ENCODE assay signal across 9 mouse cellular contexts in the genomic region with DNA sequence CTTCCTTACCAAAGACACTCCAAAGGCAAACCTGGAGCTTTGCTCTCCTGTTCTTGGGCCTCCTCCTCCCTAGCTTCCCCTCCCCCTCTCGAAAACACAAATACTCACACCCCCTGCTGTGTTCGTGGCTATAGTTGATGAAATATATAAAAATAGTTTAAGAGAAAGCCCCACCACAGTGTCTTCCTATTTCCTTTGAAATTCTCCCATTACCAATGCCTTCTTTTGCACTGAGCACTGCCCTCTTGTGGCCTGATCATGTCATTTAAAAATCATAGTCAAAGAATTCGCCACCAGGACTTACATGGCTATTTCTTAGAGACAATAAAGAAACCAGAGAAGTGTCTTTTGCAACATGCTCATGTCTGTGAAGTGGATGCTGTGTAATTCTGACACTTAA.
DNase-seq lines count a peak whose midpoint lies in the region; ATAC-seq and TF ChIP-seq lines count a peak whose summit lies in the region.
"Had no signal": no experiment of that assay in that cellular context is flagged by ENCODE, and none has a peak within 500 bp of the region (broad histone marks: within the 10 kb centered on the region; RNA-seq: fewer than 3 reads in every experiment).

No protein-coding gene starts in this region.

- WGBS in liver, adult 2 months, result 30% methylated on average over 3 of the region's 3 CpGs
- WGBS in liver, embryonic 12.5 days (ENCODE audit: insufficient replicate concordance), result 21% methylated on average over 3 of the region's 3 CpGs
- 18% methylated on average over 3 of the region's 3 CpGs for WGBS in cerebellum, adult 2 months
- WGBS in midbrain, embryonic 14.5 days, result 27% methylated on average over 3 of the region's 3 CpGs

- H3K27ac ChIP-seq in liver, adult 2 months (replicated peaks; ENCODE audit: insufficient read depth, low read depth, low read length), result no peak overlapping the region
- H3K27ac ChIP-seq in liver, embryonic 12.5 days, result no peak overlapping the region
- H3K27ac ChIP-seq in cerebellum, adult 2 months (ENCODE audit: insufficient read depth, low read length), result peak overlapping the region; percentile 71; the same call in 1 of the 2 replicates
- no peak overlapping the region for H3K27ac ChIP-seq in midbrain, embryonic 14.5 days (replicated peaks; ENCODE audit: low read depth, low read length)

- peaks cover 2% of the 10 kb centered on the region; the same call in 1 of the 2 replicates for H3K27me3 ChIP-seq in liver, adult 2 months (ENCODE audit: control insufficient read depth, insufficient read depth, low read length)
- no peaks in the 10 kb centered on the region for H3K27me3 ChIP-seq in liver, embryonic 12.5 days (replicated peaks)
- no peaks in the 10 kb centered on the region for H3K27me3 ChIP-seq in cerebellum, adult 2 months (ENCODE audit: control insufficient read depth, insufficient read depth, low read length)
- no peaks in the 10 kb centered on the region for H3K27me3 ChIP-seq in midbrain, embryonic 14.5 days (ENCODE audit: control insufficient read depth, insufficient read depth, low read length)

- H3K9ac ChIP-seq in liver, adult 2 months (ENCODE audit: low read depth, low read length), result no peak overlapping the region
- no peak overlapping the region for H3K9ac ChIP-seq in liver, embryonic 12.5 days
- no peak overlapping the region for H3K9ac ChIP-seq in midbrain, embryonic 14.5 days (replicated peaks; ENCODE audit: low read length)

- peak; percentile 67 to 79 for DNase-seq in cerebellum, adult 18-20 months
- no peak for DNase-seq in cerebellum, adult 11-12 months
- DNase-seq in liver, adult 2 months (ENCODE audit: extremely low read depth, low read depth, low spot score), result peak; percentile 12
- DNase-seq in cerebellum, adult 2 months, result peak; percentile 59 to 64
- peak; percentile 22 for DNase-seq in induced T-regulatory cell, adult 2 months (ENCODE audit: low read depth)
- DNase-seq in midbrain, embryonic 14.5 days, result peak; percentile 88
- no peak for DNase-seq in ovary, postnatal 10 days (ENCODE audit: low spot score)

- peaks cover 5% of the 10 kb centered on the region; the same call in 1 of the 2 replicates for H3K9me3 ChIP-seq in liver, embryonic 12.5 days (replicated peaks)
- no peaks in the 10 kb centered on the region for H3K9me3 ChIP-seq in midbrain, embryonic 14.5 days (ENCODE audit: control insufficient read depth, low read length)

- no peak overlapping the region for H3K4me3 ChIP-seq in liver, adult 2 months (ENCODE audit: insufficient read depth, low read depth, low read length)
- no peak overlapping the region for H3K4me3 ChIP-seq in liver, embryonic 12.5 days
- H3K4me3 ChIP-seq in cerebellum, adult 2 months (replicated peaks; ENCODE audit: insufficient read depth, low read depth, low read length), result no peak overlapping the region
- no peak overlapping the region for H3K4me3 ChIP-seq in midbrain, embryonic 14.5 days (replicated peaks; ENCODE audit: low read depth, low read length)
- H3K4me3 ChIP-seq: erythroblast, embryonic 14.5 days had no signal

- no peak for TF ChIP-seq CTCF in liver, adult 2 months (IDR thresholded peaks at IDR 0.05; ENCODE audit: low read depth, low read length)
- peak; percentile 40; the same call in 1 of the 2 replicates for TF ChIP-seq CTCF in cerebellum, adult 2 months (IDR thresholded peaks at IDR 0.05; ENCODE audit: borderline replicate concordance, insufficient read depth, low read depth, low read length)

- H3K4me2 ChIP-seq in liver, embryonic 12.5 days, result no peak overlapping the region
- H3K4me2 ChIP-seq in midbrain, embryonic 14.5 days (ENCODE audit: low read length), result no peak overlapping the region

- no peak for ATAC-seq in liver, embryonic 12.5 days
- no peak for ATAC-seq in midbrain, embryonic 14.5 days (ENCODE audit: low FRiP score, low TSS enrichment)

- H3K4me1 ChIP-seq in liver, adult 2 months (ENCODE audit: control insufficient read depth, insufficient read depth, low read length), result no peaks in the 10 kb centered on the region
- H3K4me1 ChIP-seq in liver, embryonic 12.5 days, result no peaks in the 10 kb centered on the region
- peaks cover 5% of the 10 kb centered on the region for H3K4me1 ChIP-seq in cerebellum, adult 2 months (ENCODE audit: control insufficient read depth, insufficient read depth, low read length)
- H3K4me1 ChIP-seq in midbrain, embryonic 14.5 days (ENCODE audit: control insufficient read depth, insufficient read depth, low read length), result no peaks in the 10 kb centered on the region

- no peaks in the 10 kb centered on the region for H3K79me2 ChIP-seq in liver, adult 2 months (ENCODE audit: control insufficient read depth, insufficient read depth, low read length)

- TF ChIP-seq POLR2A in liver, adult 2 months (IDR thresholded peaks at IDR 0.05; ENCODE audit: extremely low read depth, insufficient read depth, low read length), result no peak
- TF ChIP-seq POLR2A in cerebellum, adult 2 months (IDR thresholded peaks at IDR 0.05; ENCODE audit: borderline replicate concordance, insufficient read depth, low read length), result no peak

- no peaks in the 10 kb centered on the region for H3K36me3 ChIP-seq in liver, adult 2 months (ENCODE audit: control insufficient read depth, insufficient read depth, low read length)
- no peaks in the 10 kb centered on the region for H3K36me3 ChIP-seq in liver, embryonic 12.5 days
- no peaks in the 10 kb centered on the region for H3K36me3 ChIP-seq in midbrain, embryonic 14.5 days (ENCODE audit: control insufficient read depth, insufficient read depth, low read length)

Comparison
In these comparisons a context has a peak if more than half of its experiments do, and no peak if none do; other contexts are left out.
1. DNase-seq: peak in cerebellum, adult 18-20 months (2 of 2), liver, adult 2 months (single experiment), cerebellum, adult 2 months (2 of 2), induced T-regulatory cell, adult 2 months (single experiment) and midbrain, embryonic 14.5 days (single experiment); none in cerebellum, adult 11-12 months (single experiment) and ovary, postnatal 10 days (single experiment).